Mouse (Mus musculus) layer of hippocampus, adult 18-20 months (tissue): ENCODE results near the gene Csn3. TPM values are rescaled to one million over a fixed set of nuclear protein-coding genes. Genes with fewer than 3 reads are reported as not detected.

ENCODE experiments used
- DNase-seq, 2 experiments: peaks; one replicate each; pipeline ENCODE4 v3.0.0; 2022; ENCODE audit warnings: low spot score in 2 of 2
- long read RNA-seq: library from polyadenylated mRNA; stranded (forward); transcript quantifications from one replicate; pipeline ENCODE4 v2.0.0, GENCODE M21; 2021
- total RNA-seq, 2 experiments: library from RNA; stranded (reverse); gene quantifications; 2 replicates each; pipeline ENCODE4 v1.2.3; 2021

Csn3 gene
- not detected for total RNA-seq
- long read RNA-seq = 0 reads

- no peak for DNase-seq
Measured at GRCm38 (mm10) chr5:87925372-87925771, at the start of gene Csn3. TSS of gene Csn3 (plus strand) at chr5:87925579.

DNA sequence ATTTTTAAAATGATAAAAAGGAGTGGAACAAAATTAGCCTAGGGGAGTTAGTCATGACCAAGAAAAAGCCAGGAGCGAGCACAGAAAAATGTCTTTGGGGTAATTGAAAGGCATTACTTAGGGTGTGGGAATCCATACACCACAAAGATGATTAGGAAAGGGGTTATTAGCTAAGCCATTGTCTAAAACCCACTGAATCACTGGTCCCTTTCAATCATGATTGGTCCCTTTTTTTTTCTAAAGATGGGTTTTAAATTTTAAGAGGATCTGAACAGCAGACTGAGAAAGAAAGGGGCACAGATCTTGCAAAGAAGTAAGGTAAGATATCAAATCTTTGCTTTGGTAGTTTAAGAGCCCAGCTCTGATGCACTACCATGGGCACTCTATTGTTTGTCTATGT is 40.6 kb upstream of the Csn3 start, which contains the start of gene Odam:
TSS of gene Odam (plus strand) at position 301 of the 400 bp plus-strand sequence.
- DNase-seq = no peak

- DNase-seq = peak in 1 of 2 experiments; percentile 29
Measured at GRCm38 (mm10) chr5:87931603-87932002, 6.2 kb downstream of the Csn3 start.

- peak in 1 of 2 experiments; percentile 51 for DNase-seq
Measured at GRCm38 (mm10) chr5:87940752-87941151, 15.4 kb downstream of the Csn3 start.

- no peak for DNase-seq
Measured at GRCm38 (mm10) chr5:87942515-87942914, 17.1 kb downstream of the Csn3 start.

DNA sequence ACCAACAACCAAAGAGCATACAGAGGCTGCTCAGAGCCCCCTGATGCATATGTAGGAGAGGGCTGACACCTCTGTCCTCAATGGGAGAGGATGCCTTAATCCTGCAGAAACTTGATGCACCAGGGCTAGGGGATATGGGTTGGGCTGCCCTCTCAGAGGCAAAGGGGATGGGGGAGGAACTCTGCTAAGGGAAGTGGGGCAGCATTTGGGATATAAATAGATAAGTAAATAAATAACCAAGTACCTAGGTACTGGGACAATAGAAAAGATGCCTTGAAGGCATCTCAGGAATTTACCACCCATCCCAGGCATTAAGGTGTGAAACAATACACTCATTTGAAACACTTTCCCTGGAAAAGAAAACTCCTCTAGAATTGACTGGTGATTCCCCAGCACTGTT is 26.5 kb downstream of the Csn3 start:
- DNase-seq = no peak

DNA sequence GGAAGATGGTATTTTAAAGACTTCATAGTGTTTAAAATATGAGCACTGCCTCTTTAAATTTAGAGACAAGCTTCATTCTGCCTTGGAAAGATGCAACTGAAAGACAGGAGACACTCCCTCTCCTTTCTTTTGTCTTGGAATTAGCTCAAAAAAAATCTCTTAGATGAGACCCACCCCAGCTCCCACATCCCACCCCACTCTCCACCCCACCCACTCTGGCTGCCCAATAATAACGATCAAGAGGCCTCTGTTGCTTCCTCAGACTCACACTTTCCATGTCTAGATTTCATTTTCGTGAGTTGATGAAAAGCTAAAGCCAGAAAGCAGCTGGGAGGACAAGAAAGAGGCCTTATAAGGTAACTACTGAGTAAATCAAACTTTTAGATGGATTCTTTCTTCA is 43.8 kb downstream of the Csn3 start, which contains the start of the genes 2310003L06Rik and Gm28434:
TSS of gene 2310003L06Rik (plus strand) at position 259 of the 400 bp plus-strand sequence.
TSS of gene Gm28434 (plus strand) at position 317 of the 400 bp plus-strand sequence.
- DNase-seq = no peak

- DNase-seq = no peak
Measured at GRCm38 (mm10) chr5:87979139-87979538, 53.8 kb downstream of the Csn3 start, which contains the start of gene Cabs1. TSS of gene Cabs1 (plus strand) at chr5:87979439.

Other genes starting within 250 kb of the Csn3 start
- not detected for gene Csn2, start 225.9 kb upstream of the Csn3 start, total RNA-seq
- not detected for gene Csn1s2a, start 151.0 kb upstream of the Csn3 start, total RNA-seq
- gene Csn1s2b, start 117.5 kb upstream of the Csn3 start, total RNA-seq = not detected
- gene Prr27, start 99.9 kb upstream of the Csn3 start, total RNA-seq = not detected
- gene Odam, start 40.5 kb upstream of the Csn3 start, total RNA-seq = not detected
- not detected for gene 2310003L06Rik, start 43.9 kb downstream of the Csn3 start, total RNA-seq
- not detected for gene Gm28434, start 43.9 kb downstream of the Csn3 start, total RNA-seq
- gene Cabs1, start 53.9 kb downstream of the Csn3 start, total RNA-seq = not detected
- not detected for gene Smr3a, start 77.0 kb downstream of the Csn3 start, total RNA-seq
- gene Smr2, start 161.0 kb downstream of the Csn3 start, total RNA-seq = not detected
- not detected for gene Gm11116, start 186.0 kb downstream of the Csn3 start, total RNA-seq
- not detected for gene Gm11115, start 228.5 kb downstream of the Csn3 start, total RNA-seq